Mouse (Mus musculus) neural tube, embryonic 14.5 days (tissue): ENCODE measurements around the gene Cdadc1. TPM values are rescaled to one million over a fixed set of nuclear protein-coding genes. Genes with fewer than 3 reads are reported as not detected.
A peak's percentile ranks its signal among the peaks of the same experiment; 100 is the strongest.

ENCODE experiments used
- ATAC-seq: fragments of 200-750 bp; cut with Nextera tagmentation; 2 replicates; pipeline ENCODE4 v1.8.0; 2017; ENCODE audit warnings: low read depth, mild to moderate bottlenecking, moderate TSS enrichment, moderate library complexity
- H3K27ac ChIP-seq: fragments of 300-500 bp; sonication (generic); 2 replicates; pipeline ENCODE4 v1.5.1; 2014; ENCODE audit warnings: low read depth, mild to moderate bottlenecking, control low read depth, low read length, moderate library complexity, mixed read lengths
- H3K27me3 ChIP-seq: fragments of 300-500 bp; sonication (generic); 2 replicates; pipeline ENCODE4 v1.6.1; 2014; ENCODE audit warnings: low read length; ENCODE audit not compliant: control insufficient read depth, insufficient read depth
- H3K36me3 ChIP-seq: fragments of 300-500 bp; sonication (generic); 2 replicates; pipeline ENCODE4 v1.6.1; 2014; ENCODE audit warnings: low read length, mixed read lengths; ENCODE audit not compliant: control insufficient read depth, insufficient read depth
- H3K4me1 ChIP-seq: fragments of 300-500 bp; sonication (generic); 2 replicates; pipeline ENCODE4 v1.6.1; 2014; ENCODE audit warnings: low read length; ENCODE audit not compliant: control insufficient read depth, insufficient read depth
- H3K4me2 ChIP-seq: fragments of 300-500 bp; sonication (generic); 2 replicates; pipeline ENCODE4 v1.6.1; 2014; ENCODE audit warnings: mild to moderate bottlenecking, low read depth, low read length, control low read depth
- H3K4me3 ChIP-seq: fragments of 300-500 bp; sonication (generic); 2 replicates; pipeline ENCODE4 v1.5.1; 2014; ENCODE audit warnings: low read depth, low read length, control low read depth, mixed read lengths
- H3K9ac ChIP-seq: fragments of 300-500 bp; sonication (generic); replicated peaks from 2 replicates; pipeline ENCODE4 v1.6.1; 2014; ENCODE audit warnings: low read depth, mild to moderate bottlenecking, control low read depth, low read length, mixed read lengths
- H3K9me3 ChIP-seq: fragments of 300-500 bp; sonication (generic); 2 replicates; pipeline ENCODE4 v1.6.1; 2016; ENCODE audit warnings: low read length; ENCODE audit not compliant: control insufficient read depth
- WGBS: fragments of 180-500 bp; shearing (Covaris S2); extraction: QIAGEN DNeasy Blood & Tissue Kit; methylation state at CpG from one replicate; pipeline ENCODE4 v1.1.7; 2014; 5-methylcytosine and 5-hydroxymethylcytosine counted together
- polyA plus RNA-seq: library from polyadenylated mRNA; unstranded; fragments of >200 nt; fragmentation: Nextera tagmentation; extraction: Ambion mirVana; gene quantifications from 2 replicates; pipeline ENCODE4 v1.2.1, GENCODE M21; 2014

Cdadc1 gene
- polyA plus RNA-seq, 1 experiment from 2014 or later, result 38.3 TPM

DNA sequence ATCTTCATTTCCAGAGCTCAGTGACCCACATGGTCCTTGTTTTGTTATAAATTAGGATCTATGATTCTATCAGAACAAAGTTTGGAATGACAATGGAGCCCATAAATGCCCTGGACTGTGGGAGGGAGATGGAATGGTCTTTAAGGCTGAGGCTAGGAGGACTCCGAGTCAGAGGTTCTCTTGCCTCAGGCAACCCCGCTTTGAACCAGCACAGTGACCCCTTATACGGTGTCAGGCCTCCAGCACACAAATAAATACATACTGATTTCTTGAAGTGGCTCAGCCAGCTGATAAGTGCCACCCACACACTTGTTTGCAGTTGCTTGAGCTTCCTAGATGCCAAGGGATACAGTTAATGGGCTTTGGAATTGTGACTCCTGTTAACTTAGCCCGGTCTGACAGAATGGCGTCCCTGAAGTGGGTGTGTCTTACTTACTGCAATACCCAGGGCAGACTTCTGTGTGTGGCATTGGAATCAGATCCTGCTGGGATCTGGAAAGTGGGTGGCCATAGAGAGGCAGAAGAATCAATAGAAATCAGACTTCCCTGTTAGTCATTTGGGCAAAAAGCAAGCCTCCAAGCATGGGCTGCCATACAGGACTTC lies 35.6 kb upstream of the Cdadc1 start:
- no peak; the same call in 1 of the 2 replicates for ATAC-seq
- H3K36me3 ChIP-seq, result no peaks in the 10 kb centered on the region
- no peaks in the 10 kb centered on the region for H3K27me3 ChIP-seq
- 82% methylated on average over 5 of the region's 5 CpGs for WGBS
- H3K9me3 ChIP-seq, result no peaks in the 10 kb centered on the region
- no peak overlapping the region for H3K27ac ChIP-seq
- H3K9ac ChIP-seq, result no peak overlapping the region
- no peaks in the 10 kb centered on the region for H3K4me1 ChIP-seq
- H3K4me2 ChIP-seq, result no peak overlapping the region
- no peak overlapping the region for H3K4me3 ChIP-seq

DNA sequence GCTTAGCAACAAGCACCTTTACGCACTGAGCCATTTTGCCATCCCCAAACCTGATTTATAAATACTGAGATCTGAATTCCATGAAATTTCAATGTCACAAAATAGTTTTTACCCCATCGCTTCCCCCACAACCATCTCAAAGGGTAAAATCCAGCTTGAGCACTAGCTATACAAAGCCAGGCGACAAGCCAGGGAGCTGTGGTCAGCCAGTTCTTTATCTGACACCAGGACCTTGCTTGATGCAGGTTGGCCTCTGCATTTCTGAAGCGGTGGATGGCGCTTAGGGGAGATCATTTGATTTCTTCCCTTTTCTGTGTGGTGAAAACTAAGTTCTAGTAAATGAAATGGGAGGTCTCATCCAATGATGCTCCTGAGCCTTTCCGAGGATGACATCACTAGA lies 34.3 kb upstream of the Cdadc1 start:
- Histone ChIP-seq H3K4me1 (peaks cover 5% of the 10 kb centered on the region; the same call in 1 of the 2 replicates), H3K27me3 (no peaks in the 10 kb centered on the region), H3K9ac (no peak overlapping the region), H3K4me3 (no peak overlapping the region), H3K36me3 (no peaks in the 10 kb centered on the region), H3K4me2 (no peak overlapping the region), H3K9me3 (no peaks in the 10 kb centered on the region), H3K27ac (no peak overlapping the region)
- 94% methylated on average over 6 of the region's 6 CpGs for WGBS
- no peak for ATAC-seq

DNA sequence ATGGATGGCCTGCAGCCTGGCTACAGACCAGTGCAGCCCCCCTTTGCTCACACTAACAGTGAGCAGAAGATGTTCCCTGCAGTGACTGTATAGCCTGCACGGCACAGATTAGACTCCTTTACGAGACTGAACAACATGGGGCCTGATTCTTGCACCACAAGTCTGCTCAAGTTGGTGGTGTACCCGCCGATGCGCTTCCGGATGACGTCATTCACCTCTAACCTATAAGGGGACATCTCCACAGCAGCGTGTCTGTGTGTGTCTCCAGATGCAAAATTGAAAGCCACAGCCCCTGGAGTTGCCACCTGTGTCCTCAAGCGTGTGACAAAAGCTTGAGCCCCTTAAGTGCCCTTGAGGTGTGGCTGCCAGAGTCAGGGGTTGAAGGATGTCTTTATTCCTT lies 32.3 kb upstream of the Cdadc1 start:
- Histone ChIP-seq H3K27me3 (peaks cover 4% of the 10 kb centered on the region; the same call in 1 of the 2 replicates), H3K36me3 (no peaks in the 10 kb centered on the region), H3K9ac (no peak overlapping the region), H3K4me1 (peaks cover 12% of the 10 kb centered on the region; the same call in 1 of the 2 replicates), H3K27ac (no peak overlapping the region), H3K4me3 (no peak overlapping the region), H3K4me2 (no peak overlapping the region), H3K9me3 (no peaks in the 10 kb centered on the region)
- 77% methylated on average over 9 of the region's 9 CpGs for WGBS
- no peak for ATAC-seq

- Histone ChIP-seq H3K9ac (no peak overlapping the region), H3K4me2 (no peak overlapping the region), H3K9me3 (no peaks in the 10 kb centered on the region), H3K27me3 (peaks cover 4% of the 10 kb centered on the region; the same call in 1 of the 2 replicates), H3K36me3 (no peaks in the 10 kb centered on the region), H3K4me3 (no peak overlapping the region), H3K4me1 (peaks cover 12% of the 10 kb centered on the region; the same call in 1 of the 2 replicates), H3K27ac (no peak overlapping the region)
- WGBS, result 88% methylated on average over 15 of the region's 15 CpGs
- no peak for ATAC-seq
These were observed 31.5 kb upstream of the Cdadc1 start for GRCm38 (mm10) chr14:59629308-59629707.

GRCm38 (mm10) chr14:59627823-59628222 lies 30.1 kb upstream of the Cdadc1 start:
- peaks cover 12% of the 10 kb centered on the region; the same call in 1 of the 2 replicates for H3K4me1 ChIP-seq
- H3K9me3 ChIP-seq, result no peaks in the 10 kb centered on the region
- H3K4me2 ChIP-seq, result peak overlapping the region; percentile 71; the same call in 1 of the 2 replicates
- H3K27ac ChIP-seq, result no peak overlapping the region
- peak; percentile 31; the same call in 1 of the 2 replicates for ATAC-seq
- no peak overlapping the region for H3K9ac ChIP-seq
- H3K36me3 ChIP-seq, result no peaks in the 10 kb centered on the region
- H3K4me3 ChIP-seq, result peak overlapping the region; percentile 61; the same call in 1 of the 2 replicates
- peaks cover 4% of the 10 kb centered on the region; the same call in 1 of the 2 replicates for H3K27me3 ChIP-seq
- WGBS, result 14% methylated on average over 7 of the region's 7 CpGs

DNA sequence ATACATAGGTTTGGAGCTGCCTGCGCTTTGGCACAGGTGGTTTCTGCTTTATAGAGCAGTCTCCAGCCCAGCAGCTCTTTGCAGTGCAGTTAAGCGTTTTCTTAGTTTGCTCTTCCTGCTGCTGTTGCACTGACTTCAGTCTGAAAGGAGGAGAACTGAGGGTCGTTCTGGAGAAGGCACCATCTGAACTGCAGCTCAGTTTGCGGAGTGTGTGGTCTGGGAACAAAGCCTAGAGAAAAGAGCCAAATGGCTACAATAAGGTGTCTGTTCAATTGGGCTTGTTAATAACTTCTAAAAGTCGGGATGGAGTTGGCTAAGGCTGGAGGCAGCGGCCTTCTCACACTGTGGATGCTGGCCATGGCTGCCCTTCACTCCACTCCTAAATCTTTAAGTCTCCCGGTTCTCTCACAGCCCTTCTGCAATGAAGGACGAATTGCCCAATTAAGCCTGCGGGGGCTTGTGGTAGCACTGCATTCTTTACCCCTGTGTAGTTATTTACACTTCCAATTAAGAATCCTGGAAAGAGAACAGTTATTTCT lies 29.5 kb upstream of the Cdadc1 start:
- no peak for ATAC-seq
- no peaks in the 10 kb centered on the region for H3K36me3 ChIP-seq
- peaks cover 12% of the 10 kb centered on the region; the same call in 1 of the 2 replicates for H3K4me1 ChIP-seq
- H3K4me2 ChIP-seq, result peak overlapping the region; percentile 71
- no peak overlapping the region for H3K27ac ChIP-seq
- WGBS, result 11% methylated on average over 9 of the region's 9 CpGs
- H3K9me3 ChIP-seq, result no peaks in the 10 kb centered on the region
- H3K27me3 ChIP-seq, result peaks cover 4% of the 10 kb centered on the region; the same call in 1 of the 2 replicates
- peak overlapping the region; percentile 61 for H3K4me3 ChIP-seq
- H3K9ac ChIP-seq, result peak overlapping the region; percentile 7; the same call in 1 of the 2 replicates

GRCm38 (mm10) chr14:59626711-59627110 lies 29.0 kb upstream of the Cdadc1 start:
- H3K4me1 ChIP-seq, result peaks cover 12% of the 10 kb centered on the region; the same call in 1 of the 2 replicates
- H3K27ac ChIP-seq, result no peak overlapping the region
- no peaks in the 10 kb centered on the region for H3K36me3 ChIP-seq
- peaks cover 4% of the 10 kb centered on the region; the same call in 1 of the 2 replicates for H3K27me3 ChIP-seq
- no peak for ATAC-seq
- H3K9me3 ChIP-seq, result no peaks in the 10 kb centered on the region
- 23% methylated on average over 8 of the region's 8 CpGs for WGBS
- H3K4me3 ChIP-seq, result peak overlapping the region; percentile 61
- H3K4me2 ChIP-seq, result peak overlapping the region; percentile 71
- no peak overlapping the region for H3K9ac ChIP-seq

DNA sequence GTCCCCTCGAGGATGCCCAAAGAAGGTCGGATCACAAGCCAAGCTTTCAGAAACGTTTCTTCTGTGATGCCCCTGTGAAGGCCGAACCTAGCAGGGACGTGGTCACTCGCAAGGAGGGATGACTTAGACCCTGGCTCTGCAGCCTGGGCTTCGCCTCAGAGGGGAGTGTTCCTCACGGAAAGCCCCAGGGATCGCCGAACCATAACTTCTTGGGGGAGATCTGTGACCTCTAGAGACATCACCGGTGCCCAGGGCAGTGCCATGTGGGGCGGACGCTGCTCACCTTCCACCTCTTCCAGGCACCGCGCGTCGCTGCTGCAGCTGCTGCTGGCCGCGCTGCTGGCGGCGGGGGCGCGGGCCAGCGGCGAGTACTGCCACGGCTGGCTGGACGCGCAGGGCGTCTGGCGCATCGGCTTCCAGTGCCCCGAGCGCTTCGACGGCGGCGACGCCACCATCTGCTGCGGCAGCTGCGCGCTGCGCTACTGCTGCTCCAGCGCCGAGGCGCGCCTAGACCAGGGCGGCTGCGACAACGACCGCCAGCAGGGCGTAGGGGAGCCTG lies 28.1 kb upstream of the Cdadc1 start:
- peaks cover 4% of the 10 kb centered on the region; the same call in 1 of the 2 replicates for H3K27me3 ChIP-seq
- peak overlapping the region; percentile 61 for H3K4me3 ChIP-seq
- H3K27ac ChIP-seq, result 0 out of 2 replicates have a peak overlapping the region, but pooled peaks have one; percentile 28
- no peaks in the 10 kb centered on the region for H3K9me3 ChIP-seq
- peak; percentile 68 for ATAC-seq
- peaks cover 12% of the 10 kb centered on the region; the same call in 1 of the 2 replicates for H3K4me1 ChIP-seq
- H3K4me2 ChIP-seq, result peak overlapping the region; percentile 71
- peak overlapping the region; percentile 56 for H3K9ac ChIP-seq
- no peaks in the 10 kb centered on the region for H3K36me3 ChIP-seq
- 0% methylated on average over 47 of the region's 51 CpGs for WGBS
